Mouse (Mus musculus): ENCODE measurements around the gene Ppp1r3d. TPM values are rescaled to one million over a fixed set of nuclear protein-coding genes. Genes with fewer than 3 reads are reported as not detected.

The Ppp1r3d gene
- polyA plus RNA-seq (2017; shearing (Covaris generic)), result under 1 TPM; 0.10 to 0.16 TPM

GRCm38 (mm10) chr2:178414261-178415149, at the start of gene Ppp1r3d, which contains the start of gene Fam217b:
TSS of gene Ppp1r3d (minus strand) at chr2:178414472.
TSS of gene Fam217b (plus strand) at chr2:178414524.

DNA sequence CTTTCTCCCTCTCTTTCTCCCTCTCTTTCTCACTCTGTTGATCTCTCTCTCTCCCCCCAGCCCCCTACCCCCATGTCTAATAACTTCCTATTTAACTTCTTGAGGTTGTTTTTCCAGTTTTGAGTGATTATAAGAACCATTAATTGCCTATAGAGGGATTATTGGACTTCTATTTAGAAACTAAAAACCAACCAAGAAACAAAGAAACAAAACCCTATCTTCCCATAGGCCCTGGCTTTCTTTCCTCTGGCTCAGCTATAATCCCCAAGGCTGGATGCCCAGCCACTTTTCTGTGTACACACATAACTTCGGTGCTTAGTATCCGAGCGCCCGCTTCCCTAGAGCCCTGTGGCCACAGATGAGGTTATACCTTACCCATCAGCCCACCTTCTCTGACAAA, 16.0 kb upstream of the Ppp1r3d start, which contains the start of gene Cdh26:
Cdh26 (plus strand) TSS at position 301 of the 400 bp plus-strand sequence.

DNA sequence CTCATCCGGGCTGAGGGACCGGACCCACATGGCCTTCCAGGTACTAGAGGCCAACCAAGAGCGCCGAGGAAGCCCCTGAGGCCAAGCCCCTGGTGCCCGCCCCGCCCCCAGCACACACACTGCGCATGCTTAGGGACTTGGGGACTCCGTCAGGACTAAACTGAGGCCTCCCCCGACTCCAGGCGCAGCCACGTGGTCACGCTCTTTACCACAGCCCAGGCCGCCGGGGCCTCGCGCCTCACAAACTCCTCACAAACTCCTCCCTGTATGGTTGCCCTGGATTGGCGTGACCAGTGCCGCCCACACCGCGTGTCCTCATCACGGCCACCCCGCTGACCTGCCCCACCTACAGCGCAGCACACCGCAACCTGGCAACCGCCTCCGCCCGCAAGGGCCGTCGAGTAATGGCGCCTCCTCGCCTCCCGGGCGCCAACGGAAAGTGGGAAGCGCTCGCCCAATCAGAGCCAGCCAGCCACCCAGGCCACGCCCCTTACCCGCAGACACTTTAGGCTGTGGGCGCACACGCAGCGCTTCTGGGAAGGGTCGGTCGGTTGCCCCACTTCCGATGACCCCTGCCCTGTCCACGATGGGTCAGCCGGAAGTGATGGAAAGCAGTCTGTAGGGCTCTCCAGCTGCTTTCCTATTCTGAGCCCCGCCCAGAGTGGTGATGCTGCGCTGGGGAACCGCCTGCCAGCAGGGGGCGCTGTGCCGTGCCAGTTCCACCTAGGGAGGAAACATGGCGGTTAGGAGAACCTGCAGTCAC, 7.0 kb downstream of the Ppp1r3d start, which contains the start of gene Sycp2:
Sycp2 (minus strand) TSS at position 633 of the 763 bp plus-strand sequence.

Other genes with a start within 250 kb of the Ppp1r3d start
- gene Sycp2, start 6.8 kb downstream of the Ppp1r3d start, polyA plus RNA-seq (2017; shearing (Covaris generic)), result not detected
- gene Fam217b, start 52 bp upstream of the Ppp1r3d start, polyA plus RNA-seq (2017; shearing (Covaris generic)), result under 1 TPM in 1 of 2 experiments, not detected in 1; 0.29 TPM
- not detected for gene Cdh26, start 16.1 kb upstream of the Ppp1r3d start, polyA plus RNA-seq (2017; shearing (Covaris generic))